Mouse (Mus musculus) right cerebral cortex, adult 18-20 months (tissue): ENCODE results near the gene Rngtt.
"Not testable (repeated sequence)": the region's sequence is repeated elsewhere in the genome, so short reads cannot be mapped to it uniquely, and the experiment has no call there.

Experiments
- DNase-seq: peaks from one replicate; pipeline ENCODE4 v3.0.0; 2022; ENCODE audit warnings: mixed read lengths

Gene Rngtt

GRCm38 (mm10) chr4:33314150-33314549 lies 4.0 kb downstream of the Rngtt start:
- not testable (repeated sequence) for DNase-seq

DNA sequence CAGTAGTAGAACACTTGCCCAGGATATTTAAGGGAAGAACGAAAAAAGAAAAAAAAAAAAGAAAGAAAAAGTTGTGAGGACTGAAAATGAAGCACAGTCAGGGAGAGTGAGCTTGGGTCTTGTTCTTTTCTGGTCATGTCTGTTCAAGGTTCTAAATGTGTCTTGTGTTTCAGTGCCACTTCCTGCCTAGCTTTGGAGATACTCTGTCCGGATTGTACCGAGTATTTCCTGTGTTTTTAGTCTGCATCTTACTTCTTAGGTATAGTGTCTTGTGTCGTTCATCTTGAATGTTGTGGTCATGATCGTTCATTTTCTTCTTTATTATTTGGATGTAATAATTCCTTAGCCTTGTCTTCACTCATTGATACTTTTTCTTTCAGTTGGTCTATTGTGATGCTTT lies 5.7 kb downstream of the Rngtt start:
- DNase-seq: no peak

- DNase-seq: no peak
These were observed 21.0 kb downstream of the Rngtt start for GRCm38 (mm10) chr4:33331147-33331546.

GRCm38 (mm10) chr4:33332956-33333455 lies 22.9 kb downstream of the Rngtt start:
- DNase-seq: no peak

- DNase-seq: no peak
These were observed 27.9 kb downstream of the Rngtt start for GRCm38 (mm10) chr4:33337999-33338398.

- DNase-seq: no peak
These were observed 33.0 kb downstream of the Rngtt start for GRCm38 (mm10) chr4:33342877-33343731.

DNA sequence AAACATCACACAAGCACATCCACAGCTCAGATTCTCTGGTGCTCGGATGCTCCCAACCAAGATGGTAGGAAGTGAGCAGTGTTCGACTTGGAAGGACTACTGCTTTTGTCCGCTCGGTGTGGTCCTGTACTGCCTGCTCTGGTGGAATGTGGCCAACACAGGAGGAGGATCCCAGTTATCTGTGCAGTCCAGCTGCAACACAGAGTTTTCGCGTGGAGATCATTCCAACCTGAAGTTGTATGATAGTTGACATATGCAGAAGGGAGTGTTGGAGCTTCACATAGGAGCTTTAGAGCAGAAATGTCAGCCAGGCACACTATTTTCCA lies 33.6 kb downstream of the Rngtt start:
- no peak for DNase-seq

DNA sequence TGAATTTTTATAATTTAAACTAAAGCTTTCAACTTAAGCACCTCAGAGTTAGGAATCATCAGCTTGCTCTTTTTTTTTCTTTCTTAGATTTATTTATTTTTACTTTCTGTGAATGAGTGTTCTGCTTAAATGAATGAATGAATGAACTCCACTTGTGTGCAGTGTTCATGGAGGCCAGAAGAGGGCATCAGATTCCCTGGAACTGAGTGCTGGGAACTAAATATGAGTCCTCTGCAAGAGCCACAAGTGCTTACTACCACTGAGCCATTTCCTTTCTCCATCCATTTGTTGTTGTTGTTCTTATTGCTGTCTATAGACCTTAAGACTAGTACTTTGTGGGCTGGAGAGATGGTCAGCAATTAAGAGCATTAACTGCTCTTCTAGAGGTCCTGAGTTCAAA lies 53.3 kb downstream of the Rngtt start:
- DNase-seq: no peak

GRCm38 (mm10) chr4:33374916-33375315 lies 64.8 kb downstream of the Rngtt start:
- DNase-seq: no peak

GRCm38 (mm10) chr4:33377642-33378041 lies 67.5 kb downstream of the Rngtt start:
- no peak for DNase-seq

DNA sequence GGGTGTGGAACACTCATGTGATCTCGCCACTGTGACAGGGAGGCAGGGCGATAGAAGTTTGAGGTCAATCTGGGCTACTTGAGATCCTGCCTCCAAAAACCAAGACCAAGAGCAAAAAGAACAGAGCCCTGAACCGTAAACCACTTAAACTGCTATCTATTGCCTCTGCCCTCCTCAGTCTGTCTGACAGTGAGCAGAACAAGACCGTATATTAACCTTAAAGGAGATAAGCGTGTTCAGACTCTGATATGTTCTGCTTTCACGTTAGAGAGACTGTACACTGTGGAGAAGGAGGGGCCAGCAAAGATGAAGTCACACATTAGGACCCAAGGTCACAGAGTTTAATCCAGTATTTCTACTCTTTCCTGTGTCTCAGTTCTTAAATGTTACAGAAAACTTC lies 68.8 kb downstream of the Rngtt start:
- no peak for DNase-seq

GRCm38 (mm10) chr4:33388899-33389298 lies 78.8 kb downstream of the Rngtt start:
- DNase-seq: no peak

- peak; percentile 10 for DNase-seq
These were observed 80.5 kb downstream of the Rngtt start for GRCm38 (mm10) chr4:33390660-33391059.

- peak; percentile 57 for DNase-seq
These were observed 83.3 kb downstream of the Rngtt start for GRCm38 (mm10) chr4:33393437-33393836.

- peak; percentile 79 for DNase-seq
These were observed 86.4 kb downstream of the Rngtt start for GRCm38 (mm10) chr4:33396222-33397176.

- no peak for DNase-seq
These were observed 95.7 kb downstream of the Rngtt start for GRCm38 (mm10) chr4:33405723-33406293.

DNA sequence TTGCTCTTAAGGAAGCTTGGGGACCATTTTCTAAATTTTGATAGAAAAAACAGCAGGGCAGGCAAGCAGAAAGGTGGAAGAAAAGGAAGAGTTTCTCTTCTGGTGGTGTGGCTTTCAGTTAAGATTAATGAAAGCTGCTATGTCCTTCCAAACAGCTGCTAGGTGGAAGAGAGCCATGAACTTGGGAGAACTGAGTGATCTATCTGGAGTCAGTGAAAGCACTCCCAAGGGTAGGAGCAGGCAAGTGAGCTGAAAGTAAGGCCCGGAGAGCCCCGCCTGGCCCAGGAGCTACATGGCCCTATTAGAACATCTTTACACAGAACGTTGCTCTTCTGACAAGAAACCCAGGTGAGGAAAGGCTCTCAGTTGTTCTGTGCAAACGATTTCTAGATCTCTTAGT lies 103.7 kb downstream of the Rngtt start:
- no peak for DNase-seq

GRCm38 (mm10) chr4:33414781-33415180 lies 104.7 kb downstream of the Rngtt start:
- no peak for DNase-seq

DNA sequence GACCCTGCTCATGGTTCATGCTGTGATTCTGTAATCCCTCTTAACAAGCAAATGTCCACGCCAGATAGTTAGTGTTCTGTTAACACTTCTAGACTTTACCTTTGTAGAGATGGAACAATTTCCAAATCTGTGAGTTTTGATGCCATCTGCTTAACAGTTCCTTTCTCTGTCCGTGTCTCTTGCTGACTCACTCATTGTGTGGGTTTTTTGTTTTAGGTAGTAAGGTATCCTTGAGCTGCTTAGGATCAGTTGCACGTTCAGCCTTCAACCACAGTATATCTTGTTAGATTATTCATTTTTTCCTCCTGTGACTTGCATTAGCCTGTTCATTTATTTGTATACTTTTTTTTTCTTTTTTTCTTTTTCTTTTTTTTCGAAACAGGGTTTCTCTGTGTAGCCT lies 107.3 kb downstream of the Rngtt start:
- no peak for DNase-seq

DNA sequence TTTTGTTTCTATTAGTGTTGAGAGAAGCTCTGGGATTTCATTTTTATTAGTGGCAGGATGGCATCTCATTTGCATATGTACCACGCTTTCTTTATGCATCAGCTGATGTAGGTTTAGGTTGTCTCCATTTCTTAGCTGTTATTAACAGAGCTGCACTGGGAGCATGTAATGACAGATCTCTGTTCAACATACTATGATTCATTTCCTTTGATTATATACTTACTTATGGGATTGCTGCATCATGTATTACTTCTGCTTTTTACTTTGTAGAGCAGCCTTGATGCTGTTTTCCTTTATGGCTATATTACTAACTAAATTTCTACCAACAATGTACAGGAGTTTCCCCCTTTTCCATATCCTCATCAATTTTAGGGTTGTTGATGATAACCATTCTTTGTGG lies 109.5 kb downstream of the Rngtt start:
- DNase-seq: no peak

DNA sequence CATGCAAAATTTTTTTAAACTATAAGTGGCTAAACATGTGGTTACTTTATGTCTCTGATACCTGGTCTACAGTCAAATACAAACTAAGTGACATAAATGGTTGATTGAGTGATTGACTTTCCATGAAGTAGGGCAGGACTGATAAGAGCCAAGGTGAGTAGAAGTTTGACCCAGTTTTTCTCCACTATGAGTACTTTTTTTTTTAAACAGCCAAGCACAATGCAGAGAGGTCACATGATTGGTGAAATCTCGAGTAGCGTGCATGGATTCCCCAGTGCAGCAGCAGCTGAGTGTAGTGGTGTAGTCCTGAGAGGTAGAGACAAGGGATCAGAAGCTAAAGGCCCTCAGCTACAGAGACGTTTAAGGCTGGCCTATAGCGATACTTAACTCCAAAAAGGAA lies 118.7 kb downstream of the Rngtt start:
- no peak for DNase-seq

DNA sequence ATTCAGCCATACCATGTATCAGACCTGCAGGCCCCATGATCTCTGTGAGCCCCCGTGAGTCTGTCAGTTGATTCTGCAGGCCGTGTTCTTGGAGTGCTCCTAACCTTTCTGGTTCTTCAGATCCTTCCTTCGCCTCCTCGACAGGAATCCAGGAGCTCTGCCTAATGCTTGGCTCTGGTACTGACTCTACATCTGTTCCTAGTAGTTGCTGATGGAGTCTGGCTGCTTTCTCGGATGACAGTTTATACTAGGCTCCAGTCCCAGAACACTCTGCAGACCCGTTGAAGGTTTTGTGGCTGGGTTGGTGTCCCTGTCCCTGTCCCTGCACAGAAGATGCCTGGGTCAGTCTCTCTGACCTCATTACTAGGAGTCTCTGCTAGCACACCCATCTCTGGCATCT lies 131.8 kb downstream of the Rngtt start:
- no peak for DNase-seq

DNA sequence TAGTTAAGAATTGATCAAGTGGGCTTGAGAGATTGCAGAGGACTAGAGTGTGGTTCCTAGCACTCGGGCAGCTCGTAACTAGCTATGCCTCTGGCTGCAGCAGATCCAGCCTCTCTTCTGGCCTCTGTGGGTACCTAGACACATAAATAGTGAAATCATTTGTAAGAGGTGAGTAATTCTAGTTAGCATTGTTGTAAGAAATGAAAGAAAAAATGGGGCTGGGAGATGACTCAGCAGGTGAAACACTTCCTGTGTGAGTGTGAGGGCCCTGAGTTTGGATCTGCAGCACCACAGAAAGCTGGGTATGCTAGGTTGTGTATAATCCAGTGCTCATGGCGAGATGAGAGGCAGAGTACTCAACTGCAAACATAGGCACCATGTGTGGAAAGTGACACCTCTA lies 136.2 kb downstream of the Rngtt start:
- DNase-seq: no peak
